Mouse (Mus musculus) T-helper 2 cell (primary cell): ENCODE data around the gene Khnyn.

Source experiments
- in situ Hi-C: fragments of 300-600 bp; cut with MboI, MseI; formaldehyde crosslinking; loops from one replicate; pipeline ENCODE4 v1.15.1; 2025; ENCODE audit warnings: high pct_unique_total_duplicates

Khnyn gene

DNA sequence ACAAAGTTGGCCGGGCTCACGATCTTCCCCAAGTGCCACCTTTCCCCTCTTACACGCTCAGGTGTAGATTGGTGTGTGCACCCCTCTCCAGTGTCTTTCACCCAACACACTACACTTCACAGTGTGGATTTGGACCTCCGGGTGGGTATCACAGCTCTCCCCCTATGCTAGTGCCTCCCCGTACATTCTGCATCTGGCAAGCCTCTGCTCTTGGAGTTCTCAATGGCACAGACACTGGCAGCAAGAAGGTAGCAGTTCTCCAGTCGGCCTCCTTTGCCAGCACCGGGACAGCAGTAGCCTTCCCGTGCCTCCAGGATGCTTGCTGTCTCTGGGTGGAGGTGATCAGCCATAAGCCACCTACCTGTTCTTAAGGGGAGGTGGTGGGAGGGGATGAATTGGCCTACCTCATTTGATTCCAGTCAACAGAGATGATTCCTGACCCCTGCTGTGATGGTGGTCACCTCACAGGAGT lies 11.5 kb upstream of the Khnyn start:
- in situ Hi-C loops, result loop anchor here (5.0 kb wide), 1 partner anchor 44 kb away; no protein-coding TSS in a partner anchor

DNA sequence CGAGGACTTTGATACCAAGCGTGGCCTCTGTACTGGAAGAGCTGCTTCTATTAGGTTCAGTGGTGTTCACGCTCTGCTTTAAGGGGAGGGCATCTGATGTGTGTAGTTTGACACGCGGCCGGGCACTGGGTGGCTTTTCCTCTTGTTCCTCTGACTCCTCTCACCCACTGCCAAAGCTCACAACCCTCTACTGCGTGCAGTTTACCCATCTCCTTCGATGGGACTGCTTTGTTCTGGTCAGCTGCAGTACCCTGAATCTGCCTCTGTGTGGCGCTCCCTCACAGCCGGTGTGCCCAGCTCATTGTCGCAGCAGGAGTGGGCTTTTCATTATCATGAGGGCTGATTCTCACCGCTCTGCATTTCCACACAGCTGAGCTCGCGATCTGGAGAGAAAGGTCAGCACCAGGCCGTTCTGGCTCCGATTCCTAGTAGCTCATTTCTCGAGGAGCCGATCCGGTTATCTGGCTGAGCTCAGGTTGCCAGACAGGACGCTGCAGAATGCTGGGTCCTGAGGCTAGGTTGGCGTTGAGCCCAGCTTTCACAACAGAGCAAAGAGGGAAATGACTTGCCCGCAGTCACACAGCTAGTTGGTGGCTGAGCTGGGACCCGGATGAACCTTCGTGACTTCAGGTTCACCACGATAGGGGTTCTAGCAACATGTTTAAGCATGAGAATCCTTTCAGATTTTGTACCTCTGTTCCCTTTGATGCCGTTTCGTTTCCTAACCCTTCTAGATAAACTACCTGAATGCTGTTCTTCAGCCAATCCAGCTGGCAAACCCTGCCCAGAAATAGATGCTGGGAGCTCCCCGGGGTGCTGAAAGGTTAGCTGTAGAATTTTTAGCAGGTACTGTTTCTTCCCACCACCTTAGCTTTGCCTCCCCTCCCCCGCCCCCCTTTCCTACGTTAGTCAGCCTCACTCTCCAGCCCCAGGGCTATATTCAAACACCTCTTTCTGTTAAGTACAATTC lies 10.7 kb upstream of the Khnyn start:
- in situ Hi-C loops, result loop anchor here (5.0 kb wide), 1 partner anchor 43 kb away; no protein-coding TSS in a partner anchor

DNA sequence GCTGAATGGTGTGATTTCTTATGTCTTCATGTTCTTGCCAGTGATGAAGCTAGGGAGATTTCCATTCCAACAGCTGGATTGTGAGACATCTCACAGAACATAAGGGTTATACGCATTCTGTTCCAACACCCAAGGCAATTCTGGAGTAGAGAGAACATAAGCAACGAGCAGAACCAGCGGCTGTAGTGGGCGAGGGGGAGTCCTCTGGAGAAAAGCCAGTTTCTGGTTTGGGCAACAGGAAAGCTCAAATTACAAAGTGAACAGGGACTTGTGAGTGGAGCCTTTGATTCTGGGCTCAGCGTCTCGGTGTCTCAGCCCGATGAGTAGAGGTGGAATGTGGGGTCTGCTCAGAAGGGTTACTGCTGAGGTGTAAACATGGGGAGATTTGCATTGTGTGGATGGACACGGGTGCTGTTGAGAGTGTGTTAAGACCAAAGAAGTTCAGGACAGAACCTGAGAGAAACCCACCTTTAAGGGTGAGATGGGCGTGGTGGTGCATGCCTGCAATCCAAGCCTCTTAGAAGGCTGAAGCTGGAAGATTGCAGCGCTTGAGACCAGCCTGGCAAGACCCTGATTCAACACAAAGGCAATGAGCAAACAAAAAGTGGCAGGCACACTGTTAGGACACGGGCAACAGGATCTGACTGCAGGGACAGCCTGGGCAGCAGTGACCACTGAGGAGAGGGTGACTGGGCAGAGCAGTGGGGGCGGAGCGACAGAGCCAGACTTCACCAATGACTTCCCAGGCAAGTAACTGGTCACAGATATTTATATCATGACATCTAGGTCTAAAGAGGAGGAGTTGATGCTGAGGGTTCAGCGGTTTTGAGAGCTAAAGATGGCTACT lies 7.1 kb upstream of the Khnyn start:
- in situ Hi-C loops, result no loop called here

DNA sequence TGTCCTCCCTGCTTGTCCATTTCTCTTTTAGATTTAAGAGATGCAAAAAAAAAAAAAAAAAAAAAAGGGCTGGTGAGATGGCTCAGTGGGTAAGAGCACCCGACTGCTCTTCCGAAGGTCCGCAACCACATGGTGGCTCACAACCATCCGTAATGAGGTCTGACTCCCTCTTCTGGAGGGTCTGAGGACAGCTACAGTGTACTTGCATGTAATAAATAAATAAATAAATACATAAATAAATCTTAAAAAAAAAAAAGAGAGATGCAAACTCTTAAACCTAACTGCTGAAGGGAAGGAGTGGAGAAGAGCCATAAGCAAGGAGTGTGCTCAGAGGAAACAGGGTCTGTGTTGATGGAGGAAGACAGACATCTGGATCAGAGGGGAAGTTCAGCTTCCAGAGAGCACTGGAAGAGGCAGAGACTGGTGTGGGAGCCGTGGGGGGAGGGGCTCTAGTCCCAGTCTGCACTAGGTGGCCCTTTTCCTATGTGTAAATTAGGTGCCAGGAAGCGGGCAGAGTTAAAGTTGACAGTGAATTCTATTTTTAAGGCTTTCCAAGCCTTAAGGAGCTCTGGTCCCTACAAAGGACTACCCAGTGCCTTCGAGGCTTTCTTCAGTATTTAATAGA lies 6.3 kb upstream of the Khnyn start:
- in situ Hi-C loops, result no loop called here

DNA sequence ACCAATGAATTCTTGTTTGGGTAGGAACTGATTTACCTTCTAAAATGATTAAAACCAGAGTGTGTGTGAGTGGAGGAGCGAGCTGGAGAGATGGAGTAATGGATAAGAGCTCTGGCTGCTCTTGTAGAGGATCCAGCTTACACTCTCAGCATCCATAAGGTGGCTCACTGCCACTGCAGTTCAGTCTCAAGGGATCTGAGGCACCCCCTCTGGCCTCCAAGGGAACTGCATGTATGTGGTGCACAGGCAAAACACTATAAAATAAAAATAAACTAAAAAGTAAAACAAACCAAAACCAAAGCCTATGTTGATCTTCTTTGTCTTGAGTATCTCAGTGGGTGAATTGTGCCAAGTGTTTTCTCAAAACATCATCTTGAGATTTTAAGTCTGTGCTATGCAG lies 5.1 kb upstream of the Khnyn start:
- in situ Hi-C loops, result no loop called here

DNA sequence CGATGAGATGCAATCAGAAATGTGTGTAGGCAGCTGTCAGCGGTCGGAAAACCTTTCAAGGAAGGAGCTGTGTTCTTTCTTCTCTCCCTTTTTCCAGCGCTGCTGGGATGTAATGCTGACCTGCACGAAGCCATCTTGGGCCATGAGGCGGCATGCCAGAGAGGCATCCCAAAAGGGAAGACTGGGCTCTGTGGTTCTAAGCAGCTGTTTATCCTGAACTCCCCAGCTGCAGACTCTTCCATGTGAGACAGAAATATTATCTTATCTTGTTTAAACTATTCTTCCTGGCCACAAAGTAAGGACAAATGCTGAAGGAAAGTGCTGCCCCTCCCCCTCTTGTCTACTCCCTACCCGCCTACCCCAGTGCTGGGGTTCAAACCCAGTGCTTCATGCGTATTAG lies 3.8 kb upstream of the Khnyn start:
- in situ Hi-C loops, result no loop called here

DNA sequence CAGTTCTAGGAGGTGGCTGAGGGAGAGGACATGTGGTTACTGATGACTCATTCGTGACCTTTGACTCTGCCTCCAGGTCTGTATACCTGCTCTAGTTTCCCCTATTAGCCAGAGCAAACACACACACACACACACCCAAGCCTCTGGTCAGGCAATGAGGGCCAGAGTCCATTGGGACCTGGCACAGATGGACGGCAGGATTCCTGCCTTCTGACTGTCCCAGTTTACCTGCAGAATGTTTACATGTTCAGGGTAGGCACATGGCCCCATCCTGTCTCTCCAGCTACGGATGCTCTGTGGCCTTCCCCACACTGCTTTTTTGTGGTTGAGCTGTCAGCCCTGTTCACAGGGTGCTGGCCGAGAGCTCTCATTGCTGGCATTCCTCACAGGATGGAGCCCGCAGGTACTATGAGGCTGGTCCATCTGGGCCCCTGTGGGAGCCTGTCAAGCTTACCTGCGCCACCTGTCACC lies 2.5 kb upstream of the Khnyn start:
- in situ Hi-C loops, result no loop called here

DNA sequence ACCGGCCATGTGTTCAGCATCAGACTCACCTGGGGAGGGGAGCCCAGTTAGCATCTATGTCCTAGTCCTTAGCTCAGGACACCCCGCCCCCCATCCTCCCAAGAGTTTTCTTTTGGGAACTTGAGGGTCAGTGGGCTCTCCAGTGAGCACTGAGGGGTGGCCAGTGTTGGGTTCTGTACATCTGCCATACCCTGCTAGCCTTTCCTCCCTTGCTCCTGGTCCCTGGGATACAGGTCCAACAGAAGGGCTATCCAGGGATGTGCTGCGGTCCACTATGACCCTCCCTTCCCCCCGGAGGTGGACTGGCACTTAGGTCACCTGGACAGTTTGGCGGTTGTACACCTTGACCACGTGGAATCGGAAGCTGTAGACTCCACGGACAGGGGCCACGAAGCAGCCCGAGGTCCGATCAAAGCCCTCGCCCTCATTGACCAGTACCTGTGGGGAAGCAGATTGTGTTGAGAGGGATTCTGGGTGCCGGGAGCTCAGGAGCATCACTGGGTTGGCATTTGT lies 1.5 kb upstream of the Khnyn start:
- in situ Hi-C loops, result no loop called here

DNA sequence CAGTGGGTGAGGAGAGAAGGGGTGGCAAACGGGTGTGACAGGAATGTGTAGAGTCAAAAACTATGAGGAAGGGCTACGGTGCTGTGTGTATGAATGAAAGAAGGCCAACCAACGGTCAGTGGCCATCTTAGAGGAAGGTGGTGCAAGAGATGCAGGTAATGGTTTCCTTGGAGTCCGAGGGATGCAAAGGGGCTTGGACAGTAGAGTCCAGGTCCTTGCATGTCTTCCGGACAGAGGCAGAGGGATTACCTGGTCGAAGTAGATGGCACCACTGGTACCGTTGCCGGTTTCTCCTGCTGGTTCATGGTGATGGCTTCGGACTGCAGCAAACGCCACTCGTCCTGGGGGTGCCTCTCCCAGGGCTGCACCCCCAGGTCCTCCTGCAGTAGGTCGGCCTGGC lies 1.1 kb upstream of the Khnyn start:
- in situ Hi-C loops, result no loop called here

DNA sequence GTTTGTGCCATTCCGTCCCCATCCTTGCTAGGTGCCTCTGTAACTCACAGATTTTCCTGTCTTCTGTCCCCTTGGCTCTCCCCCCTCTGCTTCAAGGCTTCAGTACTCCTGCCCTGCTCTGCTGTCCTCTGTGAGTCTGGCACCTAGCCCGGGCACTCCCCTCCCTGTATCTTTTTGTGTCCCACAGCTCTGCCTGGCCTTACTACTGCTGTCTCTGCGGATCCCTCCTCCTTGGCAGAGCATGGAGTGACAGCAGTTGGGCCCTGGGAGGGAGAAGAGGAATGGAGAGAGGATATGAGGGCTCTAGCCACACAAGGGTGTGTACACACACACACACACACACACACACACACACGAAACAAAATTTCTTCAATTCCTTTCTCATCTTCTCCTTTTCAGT lies 581 bp upstream of the Khnyn start, which contains the start of gene Cbln3:
Gene Cbln3 (minus strand): TSS at position 227 of the 400 bp plus-strand sequence.
- in situ Hi-C loops, result no loop called here

DNA sequence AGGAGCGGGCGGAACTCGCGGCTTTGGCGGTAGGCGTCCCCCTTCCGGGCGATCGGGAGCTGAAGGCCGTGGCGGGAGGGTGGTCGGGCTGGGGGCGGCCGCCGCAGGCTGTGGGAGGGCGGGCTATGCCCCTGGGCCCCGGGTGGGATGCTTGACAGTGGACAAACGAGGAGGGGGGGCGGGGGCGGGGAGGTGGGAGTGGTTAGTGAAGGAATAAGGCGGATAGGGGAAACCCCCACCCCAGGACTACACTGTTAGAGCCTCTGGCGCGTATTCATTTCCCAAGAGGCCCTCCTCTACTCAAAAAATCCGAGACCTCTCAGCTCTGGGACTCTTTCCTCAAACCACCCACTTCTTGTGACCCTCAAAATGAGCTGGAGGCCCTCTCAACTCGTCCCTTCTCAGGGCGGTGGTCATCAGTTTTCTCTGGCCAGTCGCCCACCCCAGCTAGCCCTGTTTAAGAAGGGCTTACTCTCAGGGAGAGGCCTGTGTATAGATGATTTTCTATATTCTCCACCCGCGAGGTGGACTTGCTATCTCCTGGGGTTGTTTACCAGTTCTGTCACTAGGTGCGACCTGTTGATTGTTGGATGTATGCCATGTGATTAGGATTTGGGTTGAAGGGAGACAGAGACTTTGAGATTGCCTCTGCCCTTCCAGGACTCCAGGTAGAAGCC lies 505 bp downstream of the Khnyn start:
- in situ Hi-C loops, result no loop called here

DNA sequence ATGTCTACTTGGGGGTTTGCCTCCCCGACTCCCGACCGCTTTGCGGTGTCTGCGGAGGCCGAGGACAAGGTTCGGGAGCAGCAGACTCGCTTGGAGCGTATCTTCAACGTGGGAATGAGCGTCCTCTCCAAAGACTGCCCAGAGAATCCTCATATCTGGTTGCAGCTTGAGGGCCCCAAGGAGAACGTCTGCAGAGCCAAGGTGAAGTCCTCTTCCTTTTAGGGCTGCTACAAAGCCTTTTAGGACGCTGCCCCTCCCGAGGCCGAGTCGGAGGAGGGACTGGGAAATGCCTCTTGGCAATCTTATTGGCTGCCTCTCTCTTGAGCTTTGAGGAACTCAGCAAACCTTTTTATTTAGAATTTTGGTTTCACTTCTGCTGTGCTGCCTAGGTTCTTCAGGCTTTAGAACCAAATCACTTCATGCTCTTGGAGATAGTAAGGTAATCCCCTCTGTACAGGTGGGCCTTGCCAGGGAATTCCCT lies 1.1 kb downstream of the Khnyn start:
- in situ Hi-C loops, result no loop called here

DNA sequence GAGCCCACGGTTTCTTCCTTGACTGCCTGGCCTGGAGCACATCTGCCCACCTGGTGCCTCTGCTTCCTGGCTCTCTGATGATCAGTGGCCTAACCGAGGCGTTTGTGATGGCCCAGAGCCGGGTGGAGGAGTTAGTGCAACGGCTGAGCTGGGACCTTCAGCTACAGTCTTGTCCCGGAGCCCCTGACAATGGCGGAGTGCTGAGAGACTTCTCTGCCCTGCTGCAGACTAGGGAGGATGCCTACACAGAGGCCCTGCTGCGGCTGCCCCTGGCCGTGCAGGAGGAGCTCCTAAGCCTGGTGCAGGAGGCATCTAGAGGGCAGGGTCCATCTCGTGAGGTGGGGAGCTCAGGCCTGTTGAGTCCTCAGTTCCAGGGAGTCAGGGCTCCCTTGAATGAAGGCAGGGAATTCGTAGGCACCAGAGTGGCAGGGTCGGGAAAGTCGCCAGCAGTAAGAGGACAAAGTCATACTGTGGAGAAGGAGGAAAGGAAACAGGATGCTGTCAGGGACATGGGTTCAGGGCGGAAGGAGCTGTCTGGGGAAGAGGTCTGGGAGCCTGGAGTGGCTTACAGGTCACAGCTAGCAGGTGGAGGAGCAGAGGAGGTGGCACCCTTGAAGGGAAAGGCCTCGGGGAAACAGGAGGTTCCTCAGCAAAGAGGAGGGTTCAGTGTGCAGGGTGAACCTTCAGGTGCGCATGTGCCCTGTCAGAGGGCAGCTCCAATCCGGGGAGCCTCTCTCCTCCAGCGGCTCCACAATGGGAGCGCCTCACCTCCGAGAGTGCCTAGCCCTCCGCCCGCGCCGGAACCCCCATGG lies 2.0 kb downstream of the Khnyn start:
- in situ Hi-C loops, result no loop called here

DNA sequence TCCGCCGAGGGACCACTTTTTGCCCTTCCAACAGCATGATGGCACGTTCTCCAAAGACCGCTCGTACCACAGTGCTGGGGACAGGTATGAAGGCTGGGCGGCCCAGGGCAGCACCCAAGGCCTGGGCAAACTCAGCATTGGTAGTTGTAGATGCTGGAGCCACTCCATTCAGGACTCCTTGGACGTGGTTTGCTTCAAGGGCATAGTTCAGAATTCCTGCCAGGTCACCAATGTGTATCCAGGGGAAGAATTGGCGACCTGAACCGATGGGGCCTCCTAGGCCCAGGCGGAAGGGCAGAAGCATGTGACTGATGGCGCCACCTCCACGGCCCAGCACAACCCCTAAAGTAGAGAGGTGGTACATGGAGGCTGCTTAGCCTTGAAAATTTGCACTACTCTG lies 12.9 kb downstream of the Khnyn start:
- in situ Hi-C loops, result no loop called here

DNA sequence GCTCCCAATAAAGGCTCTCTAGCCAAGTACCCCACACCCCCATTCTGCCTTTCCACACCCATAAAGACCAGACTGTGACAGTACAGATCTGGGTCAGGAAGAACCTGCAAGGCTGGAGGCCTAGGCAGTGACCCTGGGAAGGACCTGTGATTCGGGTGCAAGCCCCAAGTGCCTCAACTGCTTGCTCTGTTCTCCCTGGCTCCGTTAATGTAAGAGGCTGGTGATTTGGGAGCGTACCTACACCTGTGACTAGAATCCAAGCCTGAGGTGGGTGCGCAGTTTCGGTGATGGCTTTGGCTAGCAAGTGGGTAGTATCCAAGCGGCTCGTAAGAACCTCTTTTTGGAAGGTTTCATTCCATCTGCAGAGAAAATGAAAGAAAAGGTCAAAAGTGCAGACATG lies 14.2 kb downstream of the Khnyn start:
- in situ Hi-C loops, result no loop called here

DNA sequence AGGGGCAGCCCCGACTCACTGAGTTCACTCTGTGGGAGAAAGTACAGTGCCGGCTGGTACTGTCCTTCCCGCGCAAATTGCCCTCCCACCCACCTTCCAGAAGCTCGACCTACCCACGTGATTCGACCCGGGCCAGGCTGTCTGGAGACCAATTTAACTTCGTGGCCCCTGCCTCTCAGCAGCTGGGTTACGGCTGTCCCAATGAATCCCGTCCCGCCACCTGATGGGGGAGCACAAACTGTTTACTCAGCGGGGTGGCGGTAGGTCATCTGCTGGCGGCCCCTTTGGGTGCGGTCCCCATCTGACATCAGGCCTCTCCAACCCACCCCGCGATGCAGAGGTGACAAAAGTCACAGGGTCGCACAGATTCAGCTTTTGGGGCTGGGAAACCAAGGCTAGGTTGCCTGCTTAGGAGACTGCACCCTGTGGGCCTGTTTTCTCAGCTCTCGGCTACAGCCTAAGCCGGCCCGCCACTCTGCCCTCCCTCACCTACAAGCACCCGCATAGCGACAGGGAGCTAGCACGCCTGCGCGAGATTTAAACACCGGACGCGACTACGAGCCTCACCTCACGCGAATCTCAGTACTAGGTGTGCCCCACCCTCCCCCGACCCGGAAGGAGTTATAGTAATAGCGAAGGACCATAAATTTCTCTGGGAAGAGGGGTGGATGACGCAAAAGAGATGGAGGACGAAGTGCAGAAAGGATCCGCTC lies 15.1 kb downstream of the Khnyn start, which contains the start of gene Sdr39u1:
Gene Sdr39u1 (minus strand): TSS at position 593 of the 713 bp plus-strand sequence.
- in situ Hi-C loops, result no loop called here

DNA sequence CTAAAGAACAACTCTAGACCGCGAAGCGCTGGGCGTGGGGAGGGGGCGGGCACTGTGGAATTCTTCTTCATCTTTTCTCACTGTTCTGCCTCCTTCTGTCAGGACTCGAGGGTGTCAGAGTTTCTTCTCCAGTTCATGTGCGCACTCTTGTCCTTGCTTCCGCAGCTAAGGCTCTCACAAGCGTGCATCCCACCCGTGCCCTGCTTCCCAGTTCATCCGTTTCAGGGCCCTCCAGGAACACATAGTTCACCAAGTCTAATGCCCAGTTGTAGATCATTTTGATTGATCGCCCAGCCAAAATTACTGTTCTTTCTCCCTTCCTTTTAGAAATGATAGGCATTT lies 15.6 kb downstream of the Khnyn start:
- in situ Hi-C loops, result no loop called here

DNA sequence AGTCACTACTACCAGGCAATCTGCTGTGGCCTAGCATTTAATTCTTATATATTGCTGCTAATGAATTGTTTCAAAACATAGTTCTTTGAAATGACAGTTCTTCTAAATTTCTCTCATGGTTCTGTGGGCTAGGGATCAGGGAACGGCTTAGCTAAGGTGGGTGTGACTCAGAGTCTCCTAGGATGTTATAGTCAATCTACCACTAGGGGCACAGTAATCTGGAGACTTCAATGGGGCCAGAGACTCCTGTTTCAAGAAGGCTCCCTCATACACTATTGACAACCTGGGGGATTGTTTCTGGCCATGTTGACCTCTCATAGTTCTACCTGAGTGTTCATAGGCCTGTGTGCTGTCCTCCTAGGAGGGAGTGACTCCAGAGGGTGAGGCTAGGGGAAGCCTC lies 20.8 kb downstream of the Khnyn start:
- in situ Hi-C loops, result no loop called here

DNA sequence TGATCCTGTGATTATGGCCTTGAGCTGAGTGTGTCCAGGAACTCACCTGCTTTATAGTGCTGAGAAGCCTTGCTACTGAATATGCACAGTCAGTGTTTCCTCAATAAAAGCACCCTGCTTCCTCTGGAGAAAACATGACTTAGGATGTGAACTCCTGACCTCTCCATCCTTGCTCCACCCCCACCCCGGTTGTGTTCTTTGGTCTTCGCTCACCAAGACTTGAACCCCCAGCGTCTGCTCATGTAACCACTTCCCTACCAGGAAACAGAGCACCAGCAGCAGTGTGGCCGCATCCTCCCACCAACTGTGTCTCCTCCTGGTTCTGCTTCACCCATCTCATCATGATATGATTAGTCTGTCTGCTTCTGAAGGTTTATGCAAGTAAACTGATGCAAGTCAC lies 28.7 kb downstream of the Khnyn start:
- in situ Hi-C loops, result no loop called here
